ENCODE assay signal across 8 mouse cellular contexts in the genomic region with DNA sequence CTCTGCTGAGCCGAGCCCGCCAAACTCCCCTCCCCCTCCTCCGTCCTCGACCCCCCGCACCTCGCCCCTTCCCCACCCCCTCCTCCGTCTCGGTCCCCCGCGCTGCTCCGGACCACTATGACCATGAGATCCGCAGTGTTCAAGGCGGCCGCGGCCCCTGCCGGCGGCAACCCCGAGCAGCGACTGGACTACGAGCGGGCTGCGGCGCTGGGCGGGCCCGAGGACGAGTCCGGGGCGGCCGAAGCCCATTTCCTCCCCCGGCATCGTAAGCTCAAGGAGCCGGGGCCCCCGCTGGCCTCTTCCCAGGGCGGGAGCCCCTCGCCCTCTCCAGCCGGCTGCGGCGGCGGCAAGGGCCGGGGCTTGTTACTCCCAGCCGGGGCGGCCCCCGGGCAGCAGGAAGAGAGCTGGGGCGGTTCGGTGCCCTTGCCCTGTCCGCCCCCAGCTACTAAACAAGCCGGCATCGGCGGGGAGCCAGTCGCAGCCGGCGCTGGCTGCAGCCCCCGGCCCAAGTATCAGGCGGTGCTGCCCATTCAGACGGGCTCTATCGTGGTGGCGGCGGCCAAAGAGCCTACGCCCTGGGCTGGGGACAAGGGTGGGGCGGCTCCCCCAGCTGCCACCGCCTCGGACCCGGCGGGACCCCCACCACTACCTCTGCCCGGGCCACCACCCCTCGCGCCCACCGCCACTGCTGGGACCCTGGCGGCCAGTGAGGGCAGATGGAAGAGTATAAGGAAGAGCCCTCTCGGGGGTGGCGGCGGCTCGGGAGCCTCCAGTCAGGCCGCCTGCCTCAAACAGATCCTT. TPM values are rescaled to one million over a fixed set of nuclear protein-coding genes. Genes with fewer than 3 reads are reported as not detected.
DNase-seq lines count a peak whose midpoint lies in the region; ATAC-seq and TF ChIP-seq lines count a peak whose summit lies in the region.

No protein-coding gene starts in this region.

- H3K9ac ChIP-seq in embryonic facial prominence, embryonic 12.5 days: peak overlapping the region; percentile 99
- peak overlapping the region; percentile 98 for H3K9ac ChIP-seq in heart, embryonic 13.5 days
- peak overlapping the region; percentile 99 for H3K9ac ChIP-seq in kidney, postnatal 0 days (ENCODE audit: low read depth, low read length)

- WGBS in embryonic facial prominence, embryonic 12.5 days: under 1% methylated on average over 61 of the region's 74 CpGs
- under 1% methylated on average over 54 of the region's 74 CpGs for WGBS in heart, embryonic 13.5 days
- WGBS in kidney, postnatal 0 days: 1% methylated on average over 57 of the region's 74 CpGs

- peaks cover 26% of the 10 kb centered on the region for H3K36me3 ChIP-seq in embryonic facial prominence, embryonic 12.5 days
- peaks cover 31% of the 10 kb centered on the region for H3K36me3 ChIP-seq in heart, embryonic 13.5 days
- peaks cover 17% of the 10 kb centered on the region; the same call in 1 of the 2 replicates for H3K36me3 ChIP-seq in kidney, postnatal 0 days (ENCODE audit: insufficient read depth, low read length)
- peaks cover 39% of the 10 kb centered on the region for H3K36me3 ChIP-seq in megakaryocyte, embryonic 14.5 days (replicated peaks; ENCODE audit: low read length)

- peak overlapping the region; percentile 100 for H3K4me3 ChIP-seq in embryonic facial prominence, embryonic 12.5 days
- peak overlapping the region; percentile 97 for H3K4me3 ChIP-seq in heart, embryonic 13.5 days
- H3K4me3 ChIP-seq in kidney, postnatal 0 days (replicated peaks; ENCODE audit: low read depth, low read length): peak overlapping the region; percentile 100
- peak overlapping the region; percentile 99 for H3K4me3 ChIP-seq in megakaryocyte, embryonic 14.5 days (replicated peaks)

- in situ Hi-C loops in Patski (cut with MboI; ENCODE audit: low pct_unique_long_range_greater_than_20kb): no loop called here

- peak; percentile 56 for TF ChIP-seq CTCF in Patski (IDR thresholded peaks at IDR 0.05)
- TF ChIP-seq CTCF in kidney, postnatal 0 days (IDR thresholded peaks at IDR 0.05; ENCODE audit: low read depth): peak; percentile 26; the same call in 1 of the 2 replicates

- DNase-seq in Patski (ENCODE audit: low read depth, low spot score): no peak
- DNase-seq in kidney, postnatal 0 days (ENCODE audit: low spot score): peak; percentile 62
- DNase-seq in spleen, postnatal 4 days (ENCODE audit: low spot score in 2 of 2): peak; percentile 66 to 87

- H3K4me1 ChIP-seq in embryonic facial prominence, embryonic 12.5 days: peaks cover 28% of the 10 kb centered on the region
- peaks cover 47% of the 10 kb centered on the region for H3K4me1 ChIP-seq in heart, embryonic 13.5 days
- peaks cover 23% of the 10 kb centered on the region for H3K4me1 ChIP-seq in kidney, postnatal 0 days (replicated peaks; ENCODE audit: insufficient read depth, low read length)
- H3K4me1 ChIP-seq in megakaryocyte, embryonic 14.5 days: peaks cover 70% of the 10 kb centered on the region

- H3K9me3 ChIP-seq in embryonic facial prominence, embryonic 12.5 days: no peaks in the 10 kb centered on the region
- H3K9me3 ChIP-seq in heart, embryonic 13.5 days: no peaks in the 10 kb centered on the region
- H3K9me3 ChIP-seq in kidney, postnatal 0 days (replicated peaks; ENCODE audit: low read length): no peaks in the 10 kb centered on the region
- no peaks in the 10 kb centered on the region for H3K9me3 ChIP-seq in megakaryocyte, embryonic 14.5 days

- peak overlapping the region; percentile 94 for H3K4me2 ChIP-seq in embryonic facial prominence, embryonic 12.5 days (replicated peaks)
- peak overlapping the region; percentile 93 for H3K4me2 ChIP-seq in heart, embryonic 13.5 days
- peak overlapping the region; percentile 78 for H3K4me2 ChIP-seq in kidney, postnatal 0 days (ENCODE audit: low read length)

- ATAC-seq in CD4-positive, CD25-positive, alpha-beta regulatory T cell, adult 4 months: peak; percentile 8
- peak; percentile 26 for ATAC-seq in Patski
- peak; percentile 24 for ATAC-seq in embryonic facial prominence, embryonic 12.5 days (ENCODE audit: insufficient number of reproducible peaks, insufficient read depth, low FRiP score, low TSS enrichment)
- peak; percentile 23 for ATAC-seq in heart, embryonic 13.5 days (ENCODE audit: extremely low read depth, insufficient number of reproducible peaks, low FRiP score, low TSS enrichment)
- ATAC-seq in kidney, postnatal 0 days (replicated peaks; ENCODE audit: low FRiP score, low read depth): peak; percentile 56
- no peak for ATAC-seq in monocyte, adult 5-6 weeks (replicated peaks; ENCODE audit: insufficient number of reproducible peaks, low FRiP score, low TSS enrichment, poor library complexity, severe bottlenecking)

- POLR2A ChIA-PET in Patski (lab: Charles Lee): interaction anchor here (0.6 to 3.5 kb wide), 8 partner anchors 13 to 193 kb away, joined by 3 to 20 read pairs (median 4); partner anchors contain the start of genes Nr1d1 and Psmd3

- H3K27ac ChIP-seq in embryonic facial prominence, embryonic 12.5 days: peak overlapping the region; percentile 100
- H3K27ac ChIP-seq in heart, embryonic 13.5 days (replicated peaks): peak overlapping the region; percentile 100
- H3K27ac ChIP-seq in kidney, postnatal 0 days: peak overlapping the region; percentile 99

- CTCF ChIA-PET in Patski (lab: Charles Lee): interaction anchor here (0.9 to 2.3 kb wide), 2 partner anchors 9 to 12 kb away, joined by 3 to 7 read pairs; no protein-coding TSS in a partner anchor

- no peaks in the 10 kb centered on the region for H3K27me3 ChIP-seq in Patski
- H3K27me3 ChIP-seq in embryonic facial prominence, embryonic 12.5 days: no peaks in the 10 kb centered on the region
- no peaks in the 10 kb centered on the region for H3K27me3 ChIP-seq in heart, embryonic 13.5 days (replicated peaks)
- no peaks in the 10 kb centered on the region for H3K27me3 ChIP-seq in kidney, postnatal 0 days (ENCODE audit: insufficient read depth, low read length)
- no peaks in the 10 kb centered on the region for H3K27me3 ChIP-seq in megakaryocyte, embryonic 14.5 days (replicated peaks)

RNA-seq across cellular contexts. Expression of gene Msl1, which starts 0.6 kb away (rescaled TPM):
- 10 to 100 TPM; 22.3 to 24.8 TPM for polyA plus RNA-seq in CD4-positive, CD25-positive, alpha-beta regulatory T cell, adult 4 months (2017; shearing (Covaris generic))
- polyA plus RNA-seq in Patski (2021): 69.9 TPM
- 35.2 and 35.6 TPM in 2 replicates for polyA plus RNA-seq in embryonic facial prominence, embryonic 12.5 days (2016; fragmentation: Nextera tagmentation; extraction: Ambion mirVana)
- 14.6 and 15.7 TPM in 2 replicates for polyA plus RNA-seq in heart, embryonic 13.5 days (2015; fragmentation: Nextera tagmentation; extraction: Ambion mirVana)
- polyA plus RNA-seq in kidney, postnatal 0 days (2015; fragmentation: Nextera tagmentation; extraction: Ambion mirVana): 17.8 and 19.3 TPM in 2 replicates
- 30.0 and 46.8 TPM in 2 replicates for polyA plus RNA-seq in megakaryocyte, embryonic 14.5 days (2012; ENCODE audit: insufficient read depth, low replicate concordance)
- 108 to 125 TPM (median 112 TPM) in 3 replicates for total RNA-seq in monocyte, adult 5-6 weeks (2017)

RNA-seq across cellular contexts. Expression of gene Casc3, which starts 8.8 kb away (rescaled TPM):
- 10 to 100 TPM; 13.6 to 14.5 TPM for polyA plus RNA-seq in CD4-positive, CD25-positive, alpha-beta regulatory T cell, adult 4 months (2017; shearing (Covaris generic))
- polyA plus RNA-seq in Patski (2021): 39.4 TPM
- polyA plus RNA-seq in embryonic facial prominence, embryonic 12.5 days (2016; fragmentation: Nextera tagmentation; extraction: Ambion mirVana): 53.9 and 54.0 TPM in 2 replicates
- polyA plus RNA-seq in heart, embryonic 13.5 days (2015; fragmentation: Nextera tagmentation; extraction: Ambion mirVana): 22.3 and 23.1 TPM in 2 replicates
- polyA plus RNA-seq in kidney, postnatal 0 days (2015; fragmentation: Nextera tagmentation; extraction: Ambion mirVana): 24.6 and 25.7 TPM in 2 replicates
- polyA plus RNA-seq in megakaryocyte, embryonic 14.5 days (2012; ENCODE audit: insufficient read depth, low replicate concordance): 10.6 and 13.2 TPM in 2 replicates
- 47.5 to 51.5 TPM (median 49.5 TPM) in 3 replicates for total RNA-seq in monocyte, adult 5-6 weeks (2017)

RNA-seq across cellular contexts. Expression of gene Nr1d1, which starts 20.8 kb away (rescaled TPM):
- polyA plus RNA-seq in CD4-positive, CD25-positive, alpha-beta regulatory T cell, adult 4 months (2017; shearing (Covaris generic)): 10 to 100 TPM in 1 of 2 experiments, 1 to 10 TPM in 1; 4.9 to 12.3 TPM
- 37.2 TPM for polyA plus RNA-seq in Patski (2021)
- polyA plus RNA-seq in embryonic facial prominence, embryonic 12.5 days (2016; fragmentation: Nextera tagmentation; extraction: Ambion mirVana): 1.6 and 1.7 TPM in 2 replicates
- 5.9 and 6.4 TPM in 2 replicates for polyA plus RNA-seq in heart, embryonic 13.5 days (2015; fragmentation: Nextera tagmentation; extraction: Ambion mirVana)
- polyA plus RNA-seq in kidney, postnatal 0 days (2015; fragmentation: Nextera tagmentation; extraction: Ambion mirVana): 3.1 and 3.5 TPM in 2 replicates
- polyA plus RNA-seq in megakaryocyte, embryonic 14.5 days (2012; ENCODE audit: insufficient read depth, low replicate concordance): 5.6 and 22.1 TPM in 2 replicates
- total RNA-seq in monocyte, adult 5-6 weeks (2017): 0.68 to 4.7 TPM (median 1.9 TPM) in 3 replicates

RNA-seq across cellular contexts. Expression of gene Rapgefl1, which starts 40.7 kb away (rescaled TPM):
- polyA plus RNA-seq in CD4-positive, CD25-positive, alpha-beta regulatory T cell, adult 4 months (2017; shearing (Covaris generic)): under 1 TPM in 1 of 2 experiments, not detected in 1; 0.48 TPM
- polyA plus RNA-seq in Patski (2021): 2.8 TPM
- 2.6 and 3.1 TPM in 2 replicates for polyA plus RNA-seq in embryonic facial prominence, embryonic 12.5 days (2016; fragmentation: Nextera tagmentation; extraction: Ambion mirVana)
- polyA plus RNA-seq in heart, embryonic 13.5 days (2015; fragmentation: Nextera tagmentation; extraction: Ambion mirVana): 0.64 and 0.98 TPM in 2 replicates
- 0.77 and 1.0 TPM in 2 replicates for polyA plus RNA-seq in kidney, postnatal 0 days (2015; fragmentation: Nextera tagmentation; extraction: Ambion mirVana)
- 0.29 TPM in 1 of 2 replicates, not detected in the other for polyA plus RNA-seq in megakaryocyte, embryonic 14.5 days (2012; ENCODE audit: insufficient read depth, low replicate concordance)
- not detected in 3 replicates for total RNA-seq in monocyte, adult 5-6 weeks (2017)

RNA-seq across cellular contexts. Expression of gene Thra, which starts 55.5 kb away (rescaled TPM):
- polyA plus RNA-seq in CD4-positive, CD25-positive, alpha-beta regulatory T cell, adult 4 months (2017; shearing (Covaris generic)): 1 to 10 TPM; 4.8 to 5.7 TPM
- 44.7 TPM for polyA plus RNA-seq in Patski (2021)
- 29.1 and 34.3 TPM in 2 replicates for polyA plus RNA-seq in embryonic facial prominence, embryonic 12.5 days (2016; fragmentation: Nextera tagmentation; extraction: Ambion mirVana)
- 30.0 and 32.0 TPM in 2 replicates for polyA plus RNA-seq in heart, embryonic 13.5 days (2015; fragmentation: Nextera tagmentation; extraction: Ambion mirVana)
- 26.1 TPM in 2 replicates for polyA plus RNA-seq in kidney, postnatal 0 days (2015; fragmentation: Nextera tagmentation; extraction: Ambion mirVana)
- polyA plus RNA-seq in megakaryocyte, embryonic 14.5 days (2012; ENCODE audit: insufficient read depth, low replicate concordance): 37.6 and 38.9 TPM in 2 replicates
- total RNA-seq in monocyte, adult 5-6 weeks (2017): 3.4 to 5.4 TPM (median 4.3 TPM) in 3 replicates
